Mouse (Mus musculus) megakaryocyte progenitor cell, adult 5-6 weeks (primary cell): ENCODE data around the gene Narfl. TPM values are rescaled to one million over a fixed set of nuclear protein-coding genes. Genes with fewer than 3 reads are reported as not detected.
A peak's percentile ranks its signal among the peaks of the same experiment; 100 is the strongest.

Experiments used
- ATAC-seq: replicated peaks from 2 replicates; pipeline ENCODE4 v1.8.0; 2016; ENCODE audit warnings: mild to moderate bottlenecking, moderate TSS enrichment, inconsistent platforms; ENCODE audit not compliant: poor library complexity
- total RNA-seq, 2 experiments: library from RNA; stranded (forward) in 1 of 2; stranded (reverse) in 1 of 2; fragments of 157-497, 149-512 nt in 1 of 2; fragments of 200-1000 nt in 1 of 2; gene quantifications; 2 replicates each; pipeline versions ENCODE4 v1.2.3 to v1.2.4; 2015 to 2017

The Narfl gene
- total RNA-seq, 2 experiments from 2014 or later: 16.2 to 31.5 TPM

- peak; percentile 56 for ATAC-seq
These were observed 55.4 kb downstream of the Narfl start, which contains the start of gene Jmjd8 for GRCm38 (mm10) chr17:25828712-25829557. Jmjd8 (plus strand) TSS chr17:25828867.

- ATAC-seq: no peak
These were observed 56.0 kb downstream of the Narfl start for GRCm38 (mm10) chr17:25829558-25830017.

GRCm38 (mm10) chr17:25830200-25830753, 56.7 kb downstream of the Narfl start:
- ATAC-seq: no peak

- no peak for ATAC-seq
These were observed 57.3 kb downstream of the Narfl start for GRCm38 (mm10) chr17:25830806-25831431.

GRCm38 (mm10) chr17:25831451-25832281, 58.1 kb downstream of the Narfl start:
- ATAC-seq: no peak

- ATAC-seq: peak; percentile 71
These were observed 59.1 kb downstream of the Narfl start for GRCm38 (mm10) chr17:25832436-25833290.

Other genes with a start within 250 kb of the Narfl start
- not detected in 2 replicates for gene Sox8, start 203.1 kb upstream of the Narfl start, total RNA-seq (2015)
- gene Sox8, start 203.1 kb upstream of the Narfl start, total RNA-seq (2017): not detected in 2 replicates
- 23.2 and 25.6 TPM in 2 replicates for gene Lmf1, start 194.7 kb upstream of the Narfl start, total RNA-seq (2015)
- 11.7 and 14.1 TPM in 2 replicates for gene Lmf1, start 194.7 kb upstream of the Narfl start, total RNA-seq (2017)
- not detected in 2 replicates for gene Gng13, start 56.6 kb upstream of the Narfl start, total RNA-seq (2015)
- 0.34 TPM in 1 of 2 replicates, not detected in the other for gene Gng13, start 56.6 kb upstream of the Narfl start, total RNA-seq (2017)
- 12.9 and 19.0 TPM in 2 replicates for gene Chtf18, start 46.4 kb upstream of the Narfl start, total RNA-seq (2015)
- 27.0 and 30.2 TPM in 2 replicates for gene Chtf18, start 46.4 kb upstream of the Narfl start, total RNA-seq (2017)
- gene Rpusd1, start 46.1 kb upstream of the Narfl start, total RNA-seq (2015): 5.5 and 5.7 TPM in 2 replicates
- gene Rpusd1, start 46.1 kb upstream of the Narfl start, total RNA-seq (2017): 1.6 and 6.0 TPM in 2 replicates
- not detected in 2 replicates for gene Mslnl, start 37.7 kb upstream of the Narfl start, total RNA-seq (2015)
- not detected in 2 replicates for gene Mslnl, start 37.7 kb upstream of the Narfl start, total RNA-seq (2017)
- 0.46 TPM in 1 of 2 replicates, not detected in the other for gene Msln, start 19.4 kb upstream of the Narfl start, total RNA-seq (2015)
- not detected in 2 replicates for gene Msln, start 19.4 kb upstream of the Narfl start, total RNA-seq (2017)
- gene Haghl, start 11.9 kb downstream of the Narfl start, total RNA-seq (2015): 10.9 and 13.4 TPM in 2 replicates
- 15.2 and 18.8 TPM in 2 replicates for gene Haghl, start 11.9 kb downstream of the Narfl start, total RNA-seq (2017)
- gene Ccdc78, start 12.8 kb downstream of the Narfl start, total RNA-seq (2015): 0.05 TPM in 1 of 2 replicates, not detected in the other
- gene Ccdc78, start 12.8 kb downstream of the Narfl start, total RNA-seq (2017): 0.20 and 0.21 TPM in 2 replicates
- 113 and 126 TPM in 2 replicates for gene Fam173a, start 19.1 kb downstream of the Narfl start, total RNA-seq (2015)
- gene Fam173a, start 19.1 kb downstream of the Narfl start, total RNA-seq (2017): 29.3 and 38.2 TPM in 2 replicates
- 1.8 TPM in 1 of 2 replicates, not detected in the other for gene AC134908.4, start 21.9 kb downstream of the Narfl start, total RNA-seq (2015)
- not detected in 2 replicates for gene AC134908.4, start 21.9 kb downstream of the Narfl start, total RNA-seq (2017)
- 4.5 and 9.7 TPM in 2 replicates for gene Metrn, start 23.4 kb downstream of the Narfl start, total RNA-seq (2015)
- gene Metrn, start 23.4 kb downstream of the Narfl start, total RNA-seq (2017): 26.8 and 29.5 TPM in 2 replicates
- not detected in 2 replicates for gene Fbxl16, start 35.3 kb downstream of the Narfl start, total RNA-seq (2015)
- gene Fbxl16, start 35.3 kb downstream of the Narfl start, total RNA-seq (2017): not detected in 2 replicates
- gene Wdr24, start 49.9 kb downstream of the Narfl start, total RNA-seq (2015): 10.0 and 10.1 TPM in 2 replicates
- 16.1 and 18.0 TPM in 2 replicates for gene Wdr24, start 49.9 kb downstream of the Narfl start, total RNA-seq (2017)
- 12.0 and 15.6 TPM in 2 replicates for gene Jmjd8, start 55.1 kb downstream of the Narfl start, total RNA-seq (2015)
- 19.5 and 22.8 TPM in 2 replicates for gene Jmjd8, start 55.1 kb downstream of the Narfl start, total RNA-seq (2017)
- gene Stub1, start 59.6 kb downstream of the Narfl start, total RNA-seq (2015): 66.5 and 73.4 TPM in 2 replicates
- 99.5 and 106 TPM in 2 replicates for gene Stub1, start 59.6 kb downstream of the Narfl start, total RNA-seq (2017)
- gene Rhbdl1, start 63.5 kb downstream of the Narfl start, total RNA-seq (2015): 1.0 and 1.1 TPM in 2 replicates
- gene Rhbdl1, start 63.5 kb downstream of the Narfl start, total RNA-seq (2017): 2.5 TPM in 1 of 2 replicates, not detected in the other
- gene Gm20683, start 68.0 kb downstream of the Narfl start, total RNA-seq (2015): 0.17 and 0.32 TPM in 2 replicates
- gene Gm20683, start 68.0 kb downstream of the Narfl start, total RNA-seq (2017): 0.54 and 0.78 TPM in 2 replicates
- 15.1 and 17.0 TPM in 2 replicates for gene Rhot2, start 71.1 kb downstream of the Narfl start, total RNA-seq (2015)
- 18.0 and 19.7 TPM in 2 replicates for gene Rhot2, start 71.1 kb downstream of the Narfl start, total RNA-seq (2017)
- gene Wdr90, start 87.7 kb downstream of the Narfl start, total RNA-seq (2015): 29.5 and 37.9 TPM in 2 replicates
- 17.4 and 17.6 TPM in 2 replicates for gene Wdr90, start 87.7 kb downstream of the Narfl start, total RNA-seq (2017)
- gene Mcrip2, start 95.0 kb downstream of the Narfl start, total RNA-seq (2015): 41.0 and 42.2 TPM in 2 replicates
- gene Mcrip2, start 95.0 kb downstream of the Narfl start, total RNA-seq (2017): 8.6 and 19.7 TPM in 2 replicates
- 34.3 and 39.1 TPM in 2 replicates for gene Mettl26, start 101.3 kb downstream of the Narfl start, total RNA-seq (2015)
- 15.4 and 22.3 TPM in 2 replicates for gene Mettl26, start 101.3 kb downstream of the Narfl start, total RNA-seq (2017)
- gene Wfikkn1, start 107.1 kb downstream of the Narfl start, total RNA-seq (2015): 0.37 and 1.1 TPM in 2 replicates
- gene Wfikkn1, start 107.1 kb downstream of the Narfl start, total RNA-seq (2017): 0.12 and 0.54 TPM in 2 replicates
- gene Rab40c, start 146.0 kb downstream of the Narfl start, total RNA-seq (2015): 7.9 and 8.5 TPM in 2 replicates
- 10.4 and 12.0 TPM in 2 replicates for gene Rab40c, start 146.0 kb downstream of the Narfl start, total RNA-seq (2017)
- 53.3 and 56.3 TPM in 2 replicates for gene Pigq, start 171.2 kb downstream of the Narfl start, total RNA-seq (2015)
- 41.6 and 41.8 TPM in 2 replicates for gene Pigq, start 171.2 kb downstream of the Narfl start, total RNA-seq (2017)
- not detected in 2 replicates for gene Nhlrc4, start 171.2 kb downstream of the Narfl start, total RNA-seq (2015)
- gene Nhlrc4, start 171.2 kb downstream of the Narfl start, total RNA-seq (2017): not detected in 2 replicates
- not detected in 2 replicates for gene A930017K11Rik, start 178.8 kb downstream of the Narfl start, total RNA-seq (2015)
- gene A930017K11Rik, start 178.8 kb downstream of the Narfl start, total RNA-seq (2017): not detected in 2 replicates
- gene Capn15, start 212.0 kb downstream of the Narfl start, total RNA-seq (2015): 8.6 and 11.2 TPM in 2 replicates
- 2.4 and 3.3 TPM in 2 replicates for gene Capn15, start 212.0 kb downstream of the Narfl start, total RNA-seq (2017)